14 mouse cellular contexts compared by ENCODE assay signal in the genomic region with DNA sequence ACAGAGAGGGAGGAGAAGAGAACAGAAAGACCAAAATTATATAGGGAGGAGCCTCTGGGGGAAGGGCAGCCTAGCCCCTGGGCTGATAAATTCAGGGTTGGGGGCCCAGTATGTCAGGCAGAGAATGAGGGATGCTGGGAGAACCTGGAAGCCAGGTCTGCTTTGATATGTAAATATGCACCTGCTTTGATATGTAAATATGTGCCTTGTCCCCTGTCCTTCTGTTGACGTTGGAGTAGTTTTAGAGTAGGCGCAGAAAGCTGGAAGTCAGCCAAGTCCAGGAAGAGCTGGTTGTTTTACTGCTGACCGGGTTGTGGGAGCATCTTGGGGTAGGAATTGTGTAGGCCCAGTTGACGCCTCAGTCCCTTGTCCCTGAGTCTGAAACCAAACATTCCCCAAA. TPM values are rescaled to one million over a fixed set of nuclear protein-coding genes. Genes with fewer than 3 reads are reported as not detected.
DNase-seq lines count a peak whose midpoint lies in the region; ATAC-seq and TF ChIP-seq lines count a peak whose summit lies in the region.
"Had no signal": no experiment of that assay in that cellular context is flagged by ENCODE, and none has a peak within 500 bp of the region (broad histone marks: within the 10 kb centered on the region; RNA-seq: fewer than 3 reads in every experiment).

No protein-coding gene starts in this region.

- H3K27me3 ChIP-seq in forebrain, embryonic 10.5 days (ENCODE audit: poor library complexity, severe bottlenecking): no peaks in the 10 kb centered on the region
- H3K27me3 ChIP-seq in forebrain, postnatal 0 days (ENCODE audit: insufficient read depth, low read length): no peaks in the 10 kb centered on the region
- H3K27me3 ChIP-seq in kidney, embryonic 14.5 days (ENCODE audit: control insufficient read depth, insufficient read depth, low read length): no peaks in the 10 kb centered on the region
- H3K27me3 ChIP-seq in midbrain, embryonic 12.5 days: no peaks in the 10 kb centered on the region
- H3K27me3 ChIP-seq: embryonic facial prominence, embryonic 12.5 days had no signal

- no peak overlapping the region for H3K4me2 ChIP-seq in forebrain, postnatal 0 days (ENCODE audit: low read depth)
- no peak overlapping the region for H3K4me2 ChIP-seq in kidney, embryonic 14.5 days (replicated peaks; ENCODE audit: low read depth, low read length)
- no peak overlapping the region for H3K4me2 ChIP-seq in midbrain, embryonic 12.5 days (replicated peaks)
- H3K4me2 ChIP-seq: embryonic facial prominence, embryonic 12.5 days had no signal

- 64% methylated on average over 4 of the region's 4 CpGs for WGBS in forebrain, embryonic 10.5 days
- WGBS in forebrain, postnatal 0 days: 13% methylated on average over 4 of the region's 4 CpGs
- 48% methylated on average over 4 of the region's 4 CpGs for WGBS in kidney, embryonic 14.5 days
- 48% methylated on average over 4 of the region's 4 CpGs for WGBS in midbrain, embryonic 12.5 days

- no peaks in the 10 kb centered on the region for H3K9me3 ChIP-seq in forebrain, embryonic 10.5 days
- no peaks in the 10 kb centered on the region for H3K9me3 ChIP-seq in forebrain, postnatal 0 days (ENCODE audit: low read length)
- no peaks in the 10 kb centered on the region for H3K9me3 ChIP-seq in kidney, embryonic 14.5 days (ENCODE audit: control insufficient read depth, low read length)
- no peaks in the 10 kb centered on the region for H3K9me3 ChIP-seq in midbrain, embryonic 12.5 days
- H3K9me3 ChIP-seq: embryonic facial prominence, embryonic 12.5 days had no signal

- H3K4me3 ChIP-seq in forebrain, embryonic 10.5 days: no peak overlapping the region
- no peak overlapping the region for H3K4me3 ChIP-seq in forebrain, postnatal 0 days (ENCODE audit: low read depth, low read length)
- H3K4me3 ChIP-seq in kidney, embryonic 14.5 days (ENCODE audit: low read length): no peak overlapping the region
- no peak overlapping the region for H3K4me3 ChIP-seq in midbrain, embryonic 12.5 days
- H3K4me3 ChIP-seq: embryonic facial prominence, embryonic 12.5 days had no signal

- peak overlapping the region; percentile 40; the same call in 1 of the 2 replicates for H3K27ac ChIP-seq in forebrain, embryonic 10.5 days
- no peak overlapping the region for H3K27ac ChIP-seq in forebrain, postnatal 0 days (ENCODE audit: low read depth, low read length)
- H3K27ac ChIP-seq in kidney, embryonic 14.5 days (ENCODE audit: low read depth, low read length): no peak overlapping the region
- H3K27ac ChIP-seq in midbrain, embryonic 12.5 days (replicated peaks): no peak overlapping the region
- H3K27ac ChIP-seq: embryonic facial prominence, embryonic 12.5 days; kidney, postnatal 0 days; liver, embryonic 14.5 days had no signal

- no peaks in the 10 kb centered on the region for H3K36me3 ChIP-seq in forebrain, embryonic 10.5 days (replicated peaks)
- no peaks in the 10 kb centered on the region for H3K36me3 ChIP-seq in forebrain, postnatal 0 days (ENCODE audit: insufficient read depth)
- H3K36me3 ChIP-seq in kidney, embryonic 14.5 days (ENCODE audit: control insufficient read depth, insufficient read depth, low read length): no peaks in the 10 kb centered on the region
- no peaks in the 10 kb centered on the region for H3K36me3 ChIP-seq in midbrain, embryonic 12.5 days
- H3K36me3 ChIP-seq: embryonic facial prominence, embryonic 12.5 days had no signal

- no peak for ATAC-seq in forebrain, postnatal 0 days
- no peak for ATAC-seq in kidney, embryonic 14.5 days (ENCODE audit: low FRiP score, low TSS enrichment)
- ATAC-seq in midbrain, embryonic 12.5 days (ENCODE audit: low FRiP score, low read depth): peak; percentile 41; the same call in 1 of the 2 replicates

- H3K9ac ChIP-seq in forebrain, postnatal 0 days: no peak overlapping the region
- H3K9ac ChIP-seq in kidney, embryonic 14.5 days (ENCODE audit: low read depth, low read length): no peak overlapping the region
- no peak overlapping the region for H3K9ac ChIP-seq in midbrain, embryonic 12.5 days (replicated peaks)
- H3K9ac ChIP-seq: embryonic facial prominence, embryonic 12.5 days; liver, embryonic 14.5 days had no signal

- DNase-seq in forebrain, embryonic 10.5 days (ENCODE audit: extremely low spot score, low spot score): no peak
- DNase-seq in forebrain, postnatal 0 days: no peak
- DNase-seq in kidney, postnatal 10 days: peak; percentile 33
- peak; percentile 81 for DNase-seq in R1 (ENCODE audit: low read depth, low spot score)
- DNase-seq in thymus, postnatal 25 days: no peak
- DNase-seq in layer of hippocampus, adult 9-11 months: no peak
- DNase-seq: adrenal gland, postnatal 25 days; cerebellum, adult 2 months had no signal

- peaks cover 10% of the 10 kb centered on the region for H3K4me1 ChIP-seq in forebrain, embryonic 10.5 days
- H3K4me1 ChIP-seq in forebrain, postnatal 0 days (ENCODE audit: insufficient read depth): no peaks in the 10 kb centered on the region
- no peaks in the 10 kb centered on the region for H3K4me1 ChIP-seq in kidney, embryonic 14.5 days (ENCODE audit: control insufficient read depth, insufficient read depth, low read length)
- H3K4me1 ChIP-seq in midbrain, embryonic 12.5 days: peaks cover 14% of the 10 kb centered on the region
- H3K4me1 ChIP-seq: embryonic facial prominence, embryonic 12.5 days had no signal

- no peak for TF ChIP-seq CTCF in forebrain, postnatal 0 days (IDR thresholded peaks at IDR 0.05; ENCODE audit: low read depth)

RNA-seq across cellular contexts. Expression of gene Gm49358, which starts 6.0 kb away (rescaled TPM):
- not detected in 2 replicates for polyA plus RNA-seq in forebrain, embryonic 10.5 days (2016; fragmentation: Nextera tagmentation; extraction: Ambion mirVana)
- 8.1 and 14.7 TPM in 2 replicates for total RNA-seq in forebrain, postnatal 0 days (2014; rRNA removed)
- polyA plus RNA-seq in forebrain, postnatal 0 days (2015; fragmentation: Nextera tagmentation; extraction: Ambion mirVana): not detected in 2 replicates
- polyA plus RNA-seq in kidney, embryonic 14.5 days (2014; fragmentation: Nextera tagmentation; extraction: Ambion mirVana): 0.22 and 0.31 TPM in 2 replicates
- not detected in 2 replicates for polyA plus RNA-seq in midbrain, embryonic 12.5 days (2016; fragmentation: Nextera tagmentation; extraction: Ambion mirVana)
- polyA plus RNA-seq: cerebellum, adult 2 months; embryonic facial prominence, embryonic 12.5 days; kidney, postnatal 0 days; liver, embryonic 14.5 days; thymus, postnatal 0 days had no signal

RNA-seq across cellular contexts. Expression of gene Nt5dc3, which starts 9.0 kb away (rescaled TPM):
- polyA plus RNA-seq in forebrain, embryonic 10.5 days (2016; fragmentation: Nextera tagmentation; extraction: Ambion mirVana): 0.62 and 1.0 TPM in 2 replicates
- 30.2 and 42.2 TPM in 2 replicates for total RNA-seq in forebrain, postnatal 0 days (2014; rRNA removed)
- polyA plus RNA-seq in forebrain, postnatal 0 days (2015; fragmentation: Nextera tagmentation; extraction: Ambion mirVana): 7.2 and 9.3 TPM in 2 replicates
- polyA plus RNA-seq in kidney, embryonic 14.5 days (2014; fragmentation: Nextera tagmentation; extraction: Ambion mirVana): 1.5 and 2.6 TPM in 2 replicates
- polyA plus RNA-seq in midbrain, embryonic 12.5 days (2016; fragmentation: Nextera tagmentation; extraction: Ambion mirVana): 2.1 and 2.5 TPM in 2 replicates

Comparison
In these comparisons a context has a peak if more than half of its experiments do, and no peak if none do; other contexts are left out.
1. DNase-seq: peak in kidney, postnatal 10 days (single experiment) and R1 (single experiment); none in forebrain, embryonic 10.5 days (single experiment), forebrain, postnatal 0 days (single experiment), thymus, postnatal 25 days (single experiment) and layer of hippocampus, adult 9-11 months (single experiment).